Mouse (Mus musculus): ENCODE results near the gene Vps25.

DNA sequence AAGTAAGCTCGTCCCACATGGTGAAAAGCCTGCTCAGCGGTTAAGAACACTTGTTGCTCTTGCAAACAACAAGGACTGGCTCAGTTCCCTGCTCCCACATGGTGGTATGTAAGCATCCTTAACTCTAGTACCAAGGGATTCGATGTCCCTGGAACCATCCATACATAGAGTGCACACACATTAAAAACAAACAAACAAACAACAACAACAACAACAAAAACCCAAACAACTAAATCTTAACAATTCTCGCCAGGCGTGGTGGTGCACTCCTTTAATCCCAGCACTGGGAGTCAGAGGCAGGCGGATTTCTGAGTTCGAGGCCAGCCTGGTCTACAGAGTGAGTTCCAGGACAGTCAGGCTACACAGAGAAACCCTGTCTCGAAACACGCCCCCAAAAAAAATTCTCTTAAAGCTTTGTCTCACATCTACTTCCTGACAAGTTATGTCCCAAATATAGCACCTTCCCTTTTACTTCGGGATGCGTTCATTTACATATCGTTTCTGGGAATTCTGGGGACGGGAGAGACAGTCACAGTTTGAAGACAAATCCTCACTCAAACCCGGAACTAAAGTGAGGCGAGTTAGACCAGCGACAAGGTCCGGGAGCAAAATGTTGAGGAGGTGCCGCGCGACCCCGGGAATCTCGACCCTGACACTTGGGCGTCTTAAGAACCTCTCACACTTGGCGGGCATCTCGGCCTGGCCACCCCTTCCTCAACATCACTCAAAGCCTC, 28.0 kb upstream of the Vps25 start:
- TF ChIP-seq TCF12 (IDR thresholded peaks at IDR 0.05; ENCODE audit: insufficient read depth, poor library complexity, severe bottlenecking) (no peak), POLR2AphosphoS2 (IDR thresholded peaks at IDR 0.05; ENCODE audit: insufficient read length, low read depth) (no peak)

Measured in myocyte (in vitro differentiated cells).